23 mouse cellular contexts compared by ENCODE assay signal in genomic region chr6:15121339-15121738, GRCm38 (mm10).
"Had no signal": no experiment of that assay in that cellular context is flagged by ENCODE, and none has a peak within 500 bp of the region (broad histone marks: within the 10 kb centered on the region; RNA-seq: fewer than 3 reads in every experiment).

No protein-coding gene starts in this region.

- H3K9ac ChIP-seq: forebrain, postnatal 0 days; heart, embryonic 13.5 days; heart, embryonic 15.5 days; hindbrain, embryonic 15.5 days; kidney, embryonic 15.5 days; limb, embryonic 13.5 days; limb, embryonic 15.5 days had no signal

- ATAC-seq: intestine, embryonic 16.5 days had no signal

- H3K27me3 ChIP-seq: heart, embryonic 13.5 days; heart, embryonic 15.5 days; hindbrain, embryonic 15.5 days; kidney, embryonic 15.5 days; limb, embryonic 13.5 days; limb, embryonic 15.5 days had no signal

- H3K27ac ChIP-seq: heart, adult 2 months; heart, embryonic 13.5 days; heart, embryonic 15.5 days; hindbrain, embryonic 15.5 days; kidney, embryonic 15.5 days; kidney, postnatal 0 days; limb, embryonic 13.5 days; limb, embryonic 15.5 days had no signal

- DNase-seq: gastrocnemius, postnatal 14 days; gastrocnemius, postnatal 36 days; heart, adult 2 months; heart, postnatal 14 days; heart, postnatal 36 days; kidney, adult 11 months; kidney, adult 2 months; kidney, adult 9 months; kidney, postnatal 14 days; kidney, postnatal 36 days; layer of hippocampus, adult 9-11 months; layer of hippocampus, postnatal 36 days; left cerebral cortex, postnatal 4 days had no signal

- H3K9me3 ChIP-seq: heart, embryonic 13.5 days; heart, embryonic 15.5 days; hindbrain, embryonic 15.5 days; kidney, embryonic 15.5 days; limb, embryonic 13.5 days; limb, embryonic 15.5 days had no signal

- H3K4me3 ChIP-seq: heart, adult 2 months; heart, embryonic 13.5 days; heart, embryonic 15.5 days; hindbrain, embryonic 15.5 days; kidney, embryonic 15.5 days; limb, embryonic 13.5 days; limb, embryonic 15.5 days had no signal

- H3K36me3 ChIP-seq: heart, embryonic 13.5 days; heart, embryonic 15.5 days; hindbrain, embryonic 15.5 days; kidney, embryonic 15.5 days; limb, embryonic 13.5 days; limb, embryonic 15.5 days had no signal

- H3K4me1 ChIP-seq: heart, embryonic 13.5 days; heart, embryonic 15.5 days; hindbrain, embryonic 15.5 days; kidney, embryonic 15.5 days; limb, embryonic 13.5 days; limb, embryonic 15.5 days had no signal

- H3K4me2 ChIP-seq: heart, embryonic 11.5 days; heart, embryonic 13.5 days; heart, embryonic 15.5 days; hindbrain, embryonic 15.5 days; kidney, embryonic 15.5 days; limb, embryonic 13.5 days; limb, embryonic 15.5 days had no signal
